Mouse (Mus musculus) lung, postnatal 0 days (tissue): ENCODE results near the gene Spice1. TPM values are rescaled to one million over a fixed set of nuclear protein-coding genes. Genes with fewer than 3 reads are reported as not detected.

Experiments
- ATAC-seq: fragments of 200-750 bp; cut with Nextera tagmentation; 2 replicates; pipeline ENCODE4 v1.8.0; 2017; ENCODE audit warnings: moderate library complexity
- DNase-seq: peaks from one replicate; pipeline ENCODE4 v3.0.0-alpha.2; 2016; ENCODE audit warnings: low spot score
- H3K27ac ChIP-seq: fragments of 300-500 bp; sonication (generic); 2 replicates; pipeline ENCODE4 v1.5.1; 2014; ENCODE audit warnings: antibody characterized with exemption, mild to moderate bottlenecking, low read length, mixed read lengths
- H3K27me3 ChIP-seq: fragments of 300-500 bp; sonication (generic); replicated peaks from 2 replicates; pipeline ENCODE4 v1.6.1; 2014; ENCODE audit warnings: low read length, mixed read lengths; ENCODE audit not compliant: insufficient read depth
- H3K36me3 ChIP-seq: fragments of 300-500 bp; sonication (generic); 2 replicates; pipeline ENCODE4 v1.6.1; 2014; ENCODE audit warnings: low read length, mixed read lengths; ENCODE audit not compliant: insufficient read depth
- H3K4me1 ChIP-seq: fragments of 300-500 bp; sonication (generic); 2 replicates; pipeline ENCODE4 v1.6.1; 2014; ENCODE audit warnings: antibody characterized with exemption, low read depth, low read length, mixed read lengths; ENCODE audit not compliant: insufficient read depth
- H3K4me2 ChIP-seq: fragments of 300-500 bp; sonication (generic); replicated peaks from 2 replicates; pipeline ENCODE4 v1.6.1; 2014; ENCODE audit warnings: low read depth, mild to moderate bottlenecking, low read length, moderate library complexity, mixed read lengths
- H3K4me3 ChIP-seq: fragments of 300-500 bp; sonication (generic); 2 replicates; pipeline ENCODE4 v1.5.1; 2014; ENCODE audit warnings: low read depth, low read length
- H3K9ac ChIP-seq: fragments of 300-500 bp; sonication (generic); replicated peaks from 2 replicates; pipeline ENCODE4 v1.6.1; 2014; ENCODE audit warnings: low read depth, mild to moderate bottlenecking
- H3K9me3 ChIP-seq: fragments of 300-500 bp; sonication (generic); 2 replicates; pipeline ENCODE4 v1.6.1; 2016; ENCODE audit warnings: low read length, mixed read lengths
- CTCF ChIP-seq: IDR thresholded peaks from 2 replicates; pipeline ENCODE4 v1.5.1; 2016; ENCODE audit warnings: antibody characterized with exemption, mild to moderate bottlenecking
- EP300 ChIP-seq: IDR thresholded peaks from 2 replicates; pipeline ENCODE4 v1.6.1; 2016; ENCODE audit warnings: antibody characterized with exemption, mild to moderate bottlenecking, control low read depth
- WGBS: fragments of 180-500 bp; shearing (Covaris S2); extraction: QIAGEN DNeasy Blood & Tissue Kit; methylation state at CpG from one replicate; pipeline ENCODE4 v1.1.7; 2014; 5-methylcytosine and 5-hydroxymethylcytosine counted together
- polyA plus RNA-seq: library from polyadenylated mRNA; unstranded; fragments of >200 nt; fragmentation: Nextera tagmentation; extraction: Ambion mirVana; gene quantifications from 2 replicates; pipeline ENCODE4 v1.2.1, GENCODE M21; 2015

The Spice1 gene
- polyA plus RNA-seq: 15.4 and 17.5 TPM in 2 replicates

DNA sequence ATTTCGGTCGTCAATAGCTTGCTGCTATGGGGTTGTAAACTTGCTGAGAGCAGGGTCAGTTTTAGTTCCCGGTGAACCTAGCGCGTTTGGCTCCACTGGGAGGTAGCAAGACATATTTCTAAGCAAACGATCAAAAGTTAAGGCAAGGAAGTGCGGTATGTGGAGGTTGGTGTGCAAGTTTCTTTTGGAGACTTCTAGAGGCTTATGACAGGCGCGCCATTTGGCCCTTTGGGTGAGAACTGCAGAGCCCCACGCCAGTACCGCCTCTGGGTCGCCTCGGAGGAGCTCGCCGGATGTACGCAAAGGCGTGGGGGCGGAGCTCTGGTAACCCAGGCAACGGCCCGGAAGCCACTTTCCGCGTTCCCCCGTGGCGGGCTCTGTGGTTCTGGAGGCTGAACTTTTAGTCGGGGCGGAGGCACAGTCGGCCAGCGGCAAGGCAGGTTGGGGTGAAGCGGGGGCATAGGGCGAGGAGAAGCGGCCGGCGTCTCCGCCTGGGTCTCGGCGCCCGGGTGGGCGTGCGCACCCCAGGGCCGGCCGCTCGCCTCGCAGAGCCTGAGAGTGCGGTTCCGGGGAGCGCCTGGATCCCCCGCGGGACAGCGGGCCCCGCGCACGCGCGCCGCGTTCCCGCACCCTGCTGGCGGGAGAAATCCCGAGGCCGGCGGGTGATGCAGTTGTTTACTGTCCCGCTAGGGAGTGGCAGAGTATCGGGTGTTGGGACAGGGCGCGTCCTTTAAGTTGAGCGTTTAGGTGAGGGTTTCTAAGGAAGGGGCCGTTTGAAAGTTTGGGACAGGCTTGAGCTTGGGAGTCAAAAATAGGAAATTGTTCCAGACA is at the start of gene Spice1:
Gene Spice1, plus strand, starts transcription at position 51 of the 831 bp plus-strand sequence.
- H3K9me3 ChIP-seq: no peaks in the 10 kb centered on the region
- H3K27ac ChIP-seq: peak within 1 kb of the TSS; percentile 96
- no peaks in the 10 kb centered on the region for H3K36me3 ChIP-seq
- peak within 1 kb of the TSS; percentile 60 for H3K4me2 ChIP-seq
- peak; percentile 96 for DNase-seq
- peak within 1 kb of the TSS; percentile 79 for H3K4me3 ChIP-seq
- peak; percentile 99 for ATAC-seq
- WGBS: under 1% methylated on average over 64 of the region's 67 CpGs
- no peaks in the 10 kb centered on the region for H3K27me3 ChIP-seq
- TF ChIP-seq CTCF (peak; percentile 74), EP300 (no peak; the same call in 1 of the 2 replicates)
- peak within 1 kb of the TSS; percentile 62 for H3K9ac ChIP-seq
- H3K4me1 ChIP-seq: no peaks in the 10 kb centered on the region

DNA sequence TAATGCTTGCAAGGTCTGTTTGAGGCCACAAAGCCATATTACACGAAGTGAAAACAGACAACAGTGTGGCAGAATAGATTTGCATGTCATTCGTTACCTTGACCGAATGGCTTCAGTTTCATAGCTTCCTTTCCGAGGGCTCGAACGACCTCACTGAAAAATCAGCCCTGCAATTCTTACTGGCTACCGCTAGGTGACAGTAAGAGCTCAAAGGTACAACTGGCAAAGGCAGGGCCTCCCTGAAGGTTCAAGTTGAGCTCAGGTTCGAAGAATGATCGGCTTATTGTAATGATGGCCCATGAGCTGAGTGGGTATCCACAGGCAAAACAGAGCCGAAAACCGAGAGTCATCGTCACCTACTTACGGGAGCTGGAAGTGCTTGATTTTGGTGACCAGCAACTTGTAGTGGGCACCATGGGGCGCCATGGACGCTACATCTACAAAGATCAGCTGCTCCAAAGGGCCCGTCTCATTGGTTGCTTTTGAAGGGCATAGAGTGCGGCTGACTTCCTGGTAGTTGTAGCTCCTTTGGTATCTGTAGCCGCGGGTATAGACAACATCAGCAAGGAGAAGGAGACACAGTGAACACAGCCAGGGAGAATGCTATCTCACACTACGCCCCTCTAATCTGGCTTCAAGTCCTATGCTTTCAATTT is 47.4 kb upstream of the Spice1 start:
- DNase-seq: no peak
- Histone ChIP-seq H3K27ac (no peak overlapping the region), H3K9me3 (no peaks in the 10 kb centered on the region), H3K27me3 (no peaks in the 10 kb centered on the region), H3K36me3 (no peaks in the 10 kb centered on the region), H3K9ac (no peak overlapping the region), H3K4me2 (no peak overlapping the region), H3K4me3 (no peak overlapping the region), H3K4me1 (no peaks in the 10 kb centered on the region)
- WGBS: 81% methylated on average over 20 of the region's 20 CpGs
- TF ChIP-seq EP300 (no peak), CTCF (peak; percentile 68)
- no peak for ATAC-seq

DNA sequence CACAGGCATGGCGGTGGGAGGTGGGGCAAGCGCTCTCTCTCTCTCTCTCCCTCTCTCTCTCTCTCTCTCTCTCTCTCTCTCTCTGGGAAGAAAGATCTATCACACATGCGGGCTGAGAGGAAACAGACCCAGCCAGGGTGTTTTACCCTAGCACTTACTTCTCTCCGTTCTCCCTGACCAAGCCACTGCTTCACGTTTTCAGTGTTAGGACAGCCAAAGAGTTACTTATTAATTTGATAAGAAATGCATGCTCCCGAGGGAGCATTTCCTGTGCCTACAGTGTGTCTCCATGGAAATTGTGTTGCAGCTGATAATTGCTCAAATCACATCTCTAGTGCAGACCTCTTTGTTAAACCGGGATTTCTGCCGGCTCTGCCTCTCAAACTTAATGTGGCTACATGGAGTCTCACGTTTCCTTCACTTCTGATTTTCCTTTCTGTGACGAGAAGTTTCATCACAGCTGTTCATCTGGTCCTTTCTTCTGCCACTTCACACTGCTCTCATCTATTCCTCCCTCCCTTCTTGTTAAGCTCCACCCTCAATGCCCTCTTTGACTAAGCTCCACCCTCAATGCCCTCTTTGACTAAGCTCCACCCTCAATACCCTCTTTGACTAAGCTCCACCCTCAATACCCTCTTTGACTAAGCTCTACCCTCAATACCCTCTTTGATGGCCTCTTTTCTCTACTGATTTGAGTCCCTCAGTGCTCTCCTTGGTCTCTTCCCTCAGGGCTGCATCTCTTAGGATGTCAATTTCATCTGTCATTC is 44.6 kb upstream of the Spice1 start:
- WGBS: 30% methylated on average over 10 of the region's 10 CpGs
- TF ChIP-seq CTCF (no peak), EP300 (no peak)
- H3K4me1 ChIP-seq: no peaks in the 10 kb centered on the region
- no peaks in the 10 kb centered on the region for H3K27me3 ChIP-seq
- no peak overlapping the region for H3K4me2 ChIP-seq
- no peaks in the 10 kb centered on the region for H3K36me3 ChIP-seq
- H3K27ac ChIP-seq: no peak overlapping the region
- no peaks in the 10 kb centered on the region for H3K9me3 ChIP-seq
- H3K9ac ChIP-seq: no peak overlapping the region
- H3K4me3 ChIP-seq: no peak overlapping the region
- DNase-seq: no peak
- ATAC-seq: no peak

DNA sequence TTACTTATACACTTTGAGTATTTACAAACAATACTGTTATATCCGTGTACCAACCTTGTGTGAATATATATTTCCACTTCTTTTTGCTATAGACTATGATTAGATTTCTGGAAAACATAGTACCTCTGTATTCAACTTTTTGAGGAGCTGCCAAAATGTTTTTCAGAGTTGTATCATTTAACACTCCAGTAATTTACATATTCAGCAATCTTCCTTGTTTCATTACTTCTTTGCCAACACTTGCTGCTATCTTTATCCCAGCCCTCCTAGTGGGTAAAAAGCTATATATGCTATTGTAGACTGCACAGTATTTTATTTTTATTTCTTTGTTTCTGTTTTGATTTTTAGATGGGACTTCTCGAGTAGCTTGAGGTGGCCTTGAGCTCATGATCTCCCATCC is 43.1 kb upstream of the Spice1 start:
- H3K27me3 ChIP-seq: no peaks in the 10 kb centered on the region
- WGBS: 63% methylated on average over 2 of the region's 2 CpGs
- H3K4me2 ChIP-seq: no peak overlapping the region
- H3K4me3 ChIP-seq: no peak overlapping the region
- TF ChIP-seq EP300 (no peak), CTCF (no peak)
- no peaks in the 10 kb centered on the region for H3K9me3 ChIP-seq
- no peaks in the 10 kb centered on the region for H3K4me1 ChIP-seq
- no peaks in the 10 kb centered on the region for H3K36me3 ChIP-seq
- H3K27ac ChIP-seq: no peak overlapping the region
- no peak for DNase-seq
- ATAC-seq: no peak
- H3K9ac ChIP-seq: no peak overlapping the region

DNA sequence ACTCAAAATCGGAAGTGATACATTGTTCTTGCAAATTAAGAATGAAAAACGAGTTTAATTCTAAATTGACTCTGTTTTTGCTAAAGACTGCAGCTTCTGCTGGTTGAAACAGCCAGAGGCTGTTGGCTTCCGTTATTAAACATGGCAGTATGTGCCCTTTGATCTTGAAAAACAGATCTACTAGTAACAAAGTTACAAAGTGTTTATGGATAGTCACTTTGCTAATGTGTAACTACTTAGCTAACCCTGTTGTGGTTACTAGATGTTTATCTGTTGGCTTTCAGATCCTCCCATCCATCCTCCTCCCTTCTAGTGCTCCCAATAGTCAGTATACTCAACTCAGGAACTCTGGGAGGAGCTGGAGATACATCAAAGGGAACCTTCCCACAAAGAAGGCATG is 41.3 kb upstream of the Spice1 start:
- WGBS: 49% methylated on average over 3 of the region's 3 CpGs
- DNase-seq: no peak
- Histone ChIP-seq H3K4me3 (no peak overlapping the region), H3K9me3 (no peaks in the 10 kb centered on the region), H3K9ac (no peak overlapping the region), H3K4me1 (no peaks in the 10 kb centered on the region), H3K27me3 (no peaks in the 10 kb centered on the region), H3K27ac (no peak overlapping the region), H3K36me3 (no peaks in the 10 kb centered on the region), H3K4me2 (no peak overlapping the region)
- TF ChIP-seq EP300: no peak
- TF ChIP-seq CTCF: no peak
- ATAC-seq: no peak

DNA sequence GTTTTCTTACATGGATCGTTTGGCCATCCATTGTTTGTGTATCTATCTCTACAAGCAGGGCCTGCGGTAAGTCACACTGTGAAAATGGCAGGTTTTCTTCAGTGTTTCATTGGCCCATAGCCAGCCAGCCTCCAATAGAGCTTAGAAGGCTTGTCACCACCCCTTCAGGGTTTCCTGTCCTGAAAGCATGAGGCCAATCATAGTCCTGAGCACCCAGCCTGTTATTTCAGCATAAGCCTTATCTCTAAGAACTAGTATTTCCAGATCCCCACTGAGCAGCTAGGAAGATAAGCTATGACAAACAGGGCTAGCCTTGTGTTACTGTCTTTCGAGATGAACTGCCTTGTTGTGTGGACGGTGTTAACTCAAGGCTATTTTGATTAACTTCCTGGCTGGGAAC is 33.5 kb upstream of the Spice1 start:
- H3K9me3 ChIP-seq: no peaks in the 10 kb centered on the region
- H3K27ac ChIP-seq: no peak overlapping the region
- no peak for ATAC-seq
- no peaks in the 10 kb centered on the region for H3K27me3 ChIP-seq
- H3K4me2 ChIP-seq: no peak overlapping the region
- no peak overlapping the region for H3K4me3 ChIP-seq
- TF ChIP-seq CTCF (no peak), EP300 (no peak)
- H3K36me3 ChIP-seq: no peaks in the 10 kb centered on the region
- WGBS: 46% methylated on average over 4 of the region's 4 CpGs
- DNase-seq: no peak
- H3K4me1 ChIP-seq: no peaks in the 10 kb centered on the region
- no peak overlapping the region for H3K9ac ChIP-seq
